Mouse (Mus musculus) erythroblast, embryonic 14.5 days (primary cell): ENCODE data around the gene Dusp14. TPM values are rescaled to one million over a fixed set of nuclear protein-coding genes. Genes with fewer than 3 reads are reported as not detected.

Source experiments
- H3K27me3 ChIP-seq: 2 replicates; pipeline ENCODE4 v1.6.1; 2012; ENCODE audit warnings: inconsistent platforms; ENCODE audit not compliant: control insufficient read depth
- H3K36me3 ChIP-seq: 2 replicates; pipeline ENCODE4 v1.6.1; 2012; ENCODE audit warnings: mild to moderate bottlenecking, inconsistent platforms; ENCODE audit not compliant: control insufficient read depth
- H3K4me1 ChIP-seq: 2 replicates; pipeline ENCODE4 v1.6.1; 2012; ENCODE audit warnings: inconsistent platforms; ENCODE audit not compliant: control insufficient read depth
- H3K4me3 ChIP-seq: replicated peaks from 2 replicates; pipeline ENCODE3; 2012; ENCODE audit warnings: moderate library complexity, mild to moderate bottlenecking, inconsistent platforms
- H3K9me3 ChIP-seq: 2 replicates; pipeline ENCODE4 v1.6.1; 2012; ENCODE audit warnings: low read length, inconsistent platforms, mixed read lengths; ENCODE audit not compliant: control insufficient read depth
- GATA1 ChIP-seq: IDR thresholded peaks from 2 replicates; pipeline ENCODE4 v1.6.1; 2012; ENCODE audit warnings: low read length, inconsistent platforms, mixed read lengths
- TAL1 ChIP-seq: IDR thresholded peaks from 3 replicates; pipeline ENCODE4 v1.6.1; 2012; ENCODE audit warnings: low read length, inconsistent platforms, mixed read lengths
- polyA plus RNA-seq: library from polyadenylated mRNA; stranded (reverse); fragments of >175 nt; gene quantifications from 2 replicates; pipeline ENCODE4 v1.2.3, GENCODE M21; 2012

Dusp14 gene
- polyA plus RNA-seq, 1 experiment = not detected

- H3K27me3 ChIP-seq = no peaks in the 10 kb centered on the region
- H3K9me3 ChIP-seq = no peaks in the 10 kb centered on the region
- H3K4me1 ChIP-seq = no peaks in the 10 kb centered on the region
- peaks cover 76% of the 10 kb centered on the region for H3K36me3 ChIP-seq
- TF ChIP-seq GATA1 = no peak
- no peak for TF ChIP-seq TAL1
- no peak overlapping the region for H3K4me3 ChIP-seq
Measured at GRCm38 (mm10) chr11:84011050-84011449, 58.0 kb downstream of the Dusp14 start.

GRCm38 (mm10) chr11:84010411-84010810 is 58.6 kb downstream of the Dusp14 start:
- H3K27me3 ChIP-seq = no peaks in the 10 kb centered on the region
- no peaks in the 10 kb centered on the region for H3K9me3 ChIP-seq
- H3K4me1 ChIP-seq = no peaks in the 10 kb centered on the region
- H3K36me3 ChIP-seq = peaks cover 82% of the 10 kb centered on the region
- TF ChIP-seq TAL1 (no peak), GATA1 (no peak)
- H3K4me3 ChIP-seq = no peak overlapping the region

- no peak overlapping the region for H3K4me3 ChIP-seq
- no peak for TF ChIP-seq GATA1
- no peak for TF ChIP-seq TAL1
- H3K9me3 ChIP-seq = no peaks in the 10 kb centered on the region
- no peaks in the 10 kb centered on the region for H3K27me3 ChIP-seq
- peaks cover 85% of the 10 kb centered on the region for H3K36me3 ChIP-seq
- H3K4me1 ChIP-seq = no peaks in the 10 kb centered on the region
Measured at GRCm38 (mm10) chr11:84009001-84009400, 60.1 kb downstream of the Dusp14 start.

GRCm38 (mm10) chr11:84003986-84004385 is 65.1 kb downstream of the Dusp14 start:
- Histone ChIP-seq H3K36me3 (peaks cover 87% of the 10 kb centered on the region), H3K9me3 (no peaks in the 10 kb centered on the region), H3K4me3 (no peak overlapping the region), H3K27me3 (no peaks in the 10 kb centered on the region), H3K4me1 (no peaks in the 10 kb centered on the region)
- TF ChIP-seq GATA1 (no peak), TAL1 (no peak)

- no peaks in the 10 kb centered on the region for H3K27me3 ChIP-seq
- peaks cover 93% of the 10 kb centered on the region for H3K36me3 ChIP-seq
- no peak overlapping the region for H3K4me3 ChIP-seq
- no peaks in the 10 kb centered on the region for H3K4me1 ChIP-seq
- no peak for TF ChIP-seq TAL1
- TF ChIP-seq GATA1 = no peak
- no peaks in the 10 kb centered on the region for H3K9me3 ChIP-seq
Measured at GRCm38 (mm10) chr11:84001257-84001656, 67.8 kb downstream of the Dusp14 start.

GRCm38 (mm10) chr11:83999411-83999915 is 69.6 kb downstream of the Dusp14 start:
- Histone ChIP-seq H3K4me1 (no peaks in the 10 kb centered on the region), H3K27me3 (no peaks in the 10 kb centered on the region), H3K9me3 (no peaks in the 10 kb centered on the region), H3K4me3 (no peak overlapping the region), H3K36me3 (peaks cover 93% of the 10 kb centered on the region)
- no peak for TF ChIP-seq TAL1

GRCm38 (mm10) chr11:83998993-83999392 is 70.1 kb downstream of the Dusp14 start:
- H3K27me3 ChIP-seq = no peaks in the 10 kb centered on the region
- no peak overlapping the region for H3K4me3 ChIP-seq
- TF ChIP-seq GATA1 = no peak
- TF ChIP-seq TAL1 = no peak
- peaks cover 94% of the 10 kb centered on the region for H3K36me3 ChIP-seq
- no peaks in the 10 kb centered on the region for H3K9me3 ChIP-seq
- no peaks in the 10 kb centered on the region for H3K4me1 ChIP-seq

Other genes with a start within 250 kb of the Dusp14 start
- gene Hnf1b, start 219.2 kb downstream of the Dusp14 start, polyA plus RNA-seq = 0.03 TPM in 1 of 2 replicates, not detected in the other
- gene Ddx52, start 127.2 kb downstream of the Dusp14 start, polyA plus RNA-seq = 0.05 TPM in 2 replicates
- 0.24 and 0.28 TPM in 2 replicates for gene Synrg, start 104.8 kb downstream of the Dusp14 start, polyA plus RNA-seq
- gene Tada2a, start 60.3 kb upstream of the Dusp14 start, polyA plus RNA-seq = 0.05 and 0.15 TPM in 2 replicates
- gene Acaca, start 60.4 kb upstream of the Dusp14 start, polyA plus RNA-seq = 0.29 and 0.41 TPM in 2 replicates
- not detected in 2 replicates for gene Gm11437, start 98.2 kb upstream of the Dusp14 start, polyA plus RNA-seq